28 mouse cellular contexts compared by ENCODE assay signal in the genomic region with DNA sequence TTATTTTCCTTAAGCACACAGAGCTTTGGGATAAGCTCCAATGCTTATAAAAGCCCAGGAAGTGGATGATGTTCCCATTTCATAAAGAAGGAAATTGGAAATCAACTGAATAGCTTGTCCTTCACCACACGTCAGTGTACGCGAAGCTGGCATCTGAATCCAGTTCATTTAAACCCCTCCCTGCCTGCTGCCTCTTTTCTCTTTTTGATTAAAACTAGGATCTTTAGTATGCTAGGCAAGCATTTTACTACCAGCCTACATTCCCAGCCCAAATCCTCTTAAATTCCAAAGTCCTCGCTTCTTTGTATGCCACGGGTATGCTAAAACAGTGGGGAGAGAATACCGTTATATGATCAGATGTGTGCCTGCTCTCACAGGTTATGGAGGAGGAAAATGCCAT. TPM values are rescaled to one million over a fixed set of nuclear protein-coding genes. Genes with fewer than 3 reads are reported as not detected.
A peak's percentile ranks its signal among the peaks of the same experiment; 100 is the strongest.
DNase-seq lines count a peak whose midpoint lies in the region; ATAC-seq and TF ChIP-seq lines count a peak whose summit lies in the region.
"Had no signal": no experiment of that assay in that cellular context is flagged by ENCODE, and none has a peak within 500 bp of the region (broad histone marks: within the 10 kb centered on the region; RNA-seq: fewer than 3 reads in every experiment).

No protein-coding gene starts in this region.

- H3K36me3 ChIP-seq in midbrain, embryonic 11.5 days (ENCODE audit: control insufficient read depth, insufficient read depth, low read length) = no peaks in the 10 kb centered on the region
- peaks cover 13% of the 10 kb centered on the region for H3K36me3 ChIP-seq in midbrain, embryonic 10.5 days
- H3K36me3 ChIP-seq in midbrain, embryonic 13.5 days = no peaks in the 10 kb centered on the region
- H3K36me3 ChIP-seq in midbrain, postnatal 0 days (ENCODE audit: insufficient read depth, low read length) = no peaks in the 10 kb centered on the region
- H3K36me3 ChIP-seq: heart, embryonic 10.5 days; heart, embryonic 15.5 days; liver, embryonic 13.5 days had no signal

- no peaks in the 10 kb centered on the region; the same call in 1 of the 2 replicates for H3K4me1 ChIP-seq in midbrain, embryonic 11.5 days (ENCODE audit: control insufficient read depth, insufficient read depth, low read length)
- H3K4me1 ChIP-seq in midbrain, embryonic 10.5 days = 0 out of 2 replicates have a peak, but pooled peaks cover 6% of the 10 kb centered on the region
- peaks cover 11% of the 10 kb centered on the region for H3K4me1 ChIP-seq in midbrain, embryonic 13.5 days (replicated peaks)
- H3K4me1 ChIP-seq in midbrain, postnatal 0 days (ENCODE audit: insufficient read depth, low read length) = no peaks in the 10 kb centered on the region
- H3K4me1 ChIP-seq: heart, embryonic 10.5 days; heart, embryonic 15.5 days; liver, embryonic 13.5 days had no signal

- H3K9me3 ChIP-seq in midbrain, embryonic 11.5 days (ENCODE audit: control insufficient read depth, low read length) = no peaks in the 10 kb centered on the region
- H3K9me3 ChIP-seq in midbrain, embryonic 10.5 days (replicated peaks) = no peaks in the 10 kb centered on the region
- H3K9me3 ChIP-seq in midbrain, embryonic 13.5 days = no peaks in the 10 kb centered on the region
- H3K9me3 ChIP-seq in midbrain, postnatal 0 days (ENCODE audit: low read length) = no peaks in the 10 kb centered on the region
- H3K9me3 ChIP-seq: heart, embryonic 10.5 days; heart, embryonic 15.5 days; liver, embryonic 13.5 days; megakaryocyte, embryonic 14.5 days had no signal

- 78% methylated on average over 6 of the region's 6 CpGs for WGBS in midbrain, embryonic 11.5 days
- 89% methylated on average over 6 of the region's 6 CpGs for WGBS in midbrain, embryonic 10.5 days
- WGBS in midbrain, embryonic 13.5 days = 65% methylated on average over 6 of the region's 6 CpGs
- 31% methylated on average over 6 of the region's 6 CpGs for WGBS in midbrain, postnatal 0 days

- DNase-seq in frontal cortex, adult 2 months (ENCODE audit: extremely low spot score in 1 of 2, low spot score in 1 of 2) = no peak
- DNase-seq in midbrain, embryonic 11.5 days (ENCODE audit: low spot score, missing footprints) = peak; percentile 82
- DNase-seq in midbrain, embryonic 10.5 days (ENCODE audit: low spot score) = no peak
- no peak for DNase-seq in midbrain, postnatal 0 days (ENCODE audit: low spot score)
- no peak for DNase-seq in urinary bladder, adult 2 months (ENCODE audit: low spot score)
- DNase-seq: adrenal gland, adult 8-10 months; cerebellum, adult 11 months; cerebellum, adult 9-10 months; cerebellum, postnatal 36 days; gastrocnemius, postnatal 14 days; kidney, adult 9 months; kidney, postnatal 10 days; liver, embryonic 13.5 days; lung, adult 18-20 months; lung, postnatal 4 days; right cerebral cortex, postnatal 4 days; thymus, adult 18-20 months; thymus, postnatal 25 days had no signal

- no peak overlapping the region for H3K9ac ChIP-seq in midbrain, embryonic 11.5 days (ENCODE audit: low read length)
- H3K9ac ChIP-seq in midbrain, embryonic 13.5 days (replicated peaks) = no peak overlapping the region
- no peak overlapping the region for H3K9ac ChIP-seq in midbrain, postnatal 0 days (replicated peaks; ENCODE audit: low read length, poor library complexity, severe bottlenecking)
- H3K9ac ChIP-seq: heart, embryonic 15.5 days; liver, embryonic 13.5 days had no signal

- peak; percentile 72 for ATAC-seq in frontal cortex, adult (ENCODE audit: low TSS enrichment)
- no peak for ATAC-seq in midbrain, embryonic 11.5 days (ENCODE audit: low FRiP score)
- no peak for ATAC-seq in midbrain, embryonic 13.5 days
- ATAC-seq in midbrain, postnatal 0 days (ENCODE audit: low FRiP score) = no peak
- ATAC-seq: activated CD4-positive, CD25-positive, alpha-beta regulatory T cell, adult 4 months; intestine, embryonic 16.5 days; lung, postnatal 0 days had no signal

- H3K4me2 ChIP-seq in midbrain, embryonic 11.5 days = no peak overlapping the region
- no peak overlapping the region for H3K4me2 ChIP-seq in midbrain, embryonic 13.5 days (replicated peaks)
- no peak overlapping the region for H3K4me2 ChIP-seq in midbrain, postnatal 0 days (ENCODE audit: low read depth, low read length, poor library complexity, severe bottlenecking)
- H3K4me2 ChIP-seq: heart, embryonic 15.5 days; liver, embryonic 13.5 days had no signal

- H3K27ac ChIP-seq in midbrain, embryonic 11.5 days (ENCODE audit: low read depth, low read length) = no peak overlapping the region
- H3K27ac ChIP-seq in midbrain, embryonic 10.5 days (replicated peaks) = no peak overlapping the region
- H3K27ac ChIP-seq in midbrain, embryonic 13.5 days = peak overlapping the region; percentile 4; the same call in 1 of the 2 replicates
- peak overlapping the region; percentile 51 for H3K27ac ChIP-seq in midbrain, postnatal 0 days (ENCODE audit: low read depth, low read length)
- H3K27ac ChIP-seq: heart, embryonic 10.5 days; heart, embryonic 15.5 days; liver, embryonic 13.5 days; stomach, postnatal 0 days had no signal

- no peak for TF ChIP-seq CTCF in midbrain, postnatal 0 days (IDR thresholded peaks at IDR 0.05)

- no peaks in the 10 kb centered on the region for H3K27me3 ChIP-seq in midbrain, embryonic 11.5 days (ENCODE audit: control insufficient read depth, insufficient read depth, low read length)
- no peaks in the 10 kb centered on the region for H3K27me3 ChIP-seq in midbrain, embryonic 10.5 days (ENCODE audit: low read depth, poor library complexity, severe bottlenecking)
- no peaks in the 10 kb centered on the region for H3K27me3 ChIP-seq in midbrain, embryonic 13.5 days
- no peaks in the 10 kb centered on the region for H3K27me3 ChIP-seq in midbrain, postnatal 0 days (ENCODE audit: insufficient read depth, low read length)
- H3K27me3 ChIP-seq: CH12.LX; heart, embryonic 15.5 days; liver, embryonic 13.5 days; megakaryocyte, embryonic 14.5 days had no signal

- no peak overlapping the region for H3K4me3 ChIP-seq in midbrain, embryonic 11.5 days (ENCODE audit: low read depth, low read length)
- H3K4me3 ChIP-seq in midbrain, embryonic 10.5 days = no peak overlapping the region
- H3K4me3 ChIP-seq in midbrain, embryonic 13.5 days (replicated peaks) = no peak overlapping the region
- H3K4me3 ChIP-seq in midbrain, postnatal 0 days (ENCODE audit: low read depth, low read length) = no peak overlapping the region
- H3K4me3 ChIP-seq: heart, embryonic 10.5 days; heart, embryonic 15.5 days; liver, embryonic 13.5 days had no signal

RNA-seq across cellular contexts. Expression of a gene that starts 17.8 kb away (rescaled TPM):
- 10.7 TPM in 2 replicates for polyA plus RNA-seq in frontal cortex, adult 2 months (2012; rRNA removed)
- 37.1 and 38.7 TPM in 2 replicates for polyA plus RNA-seq in midbrain, embryonic 11.5 days (2014; fragmentation: Nextera tagmentation; extraction: Ambion mirVana)
- polyA plus RNA-seq in midbrain, embryonic 10.5 days (2016; fragmentation: Nextera tagmentation; extraction: Ambion mirVana) = 31.4 and 35.8 TPM in 2 replicates
- 22.9 and 24.9 TPM in 2 replicates for polyA plus RNA-seq in midbrain, embryonic 13.5 days (2015; fragmentation: Nextera tagmentation; extraction: Ambion mirVana)
- total RNA-seq in midbrain, postnatal 0 days (2014; rRNA removed) = 12.3 and 14.9 TPM in 2 replicates
- polyA plus RNA-seq in midbrain, postnatal 0 days (2015; fragmentation: Nextera tagmentation; extraction: Ambion mirVana) = 10.1 and 10.6 TPM in 2 replicates
- 8.4 and 9.0 TPM in 2 replicates for polyA plus RNA-seq in urinary bladder, adult 2 months (2012; rRNA removed)

Comparison
In these comparisons a context has a peak if more than half of its experiments do, and no peak if none do; other contexts are left out.
1. H3K27ac ChIP-seq: peak in midbrain, embryonic 13.5 days (single experiment) and midbrain, postnatal 0 days (single experiment); none in midbrain, embryonic 11.5 days (single experiment) and midbrain, embryonic 10.5 days (single experiment).